Mouse (Mus musculus) heart, embryonic 11.5 days (tissue): Measurements from ENCODE around the gene Gdf15. TPM values are rescaled to one million over a fixed set of nuclear protein-coding genes. Genes with fewer than 3 reads are reported as not detected.

ENCODE experiments used
- ATAC-seq: fragments of 200-750 bp; cut with Nextera tagmentation; replicated peaks from 2 replicates; pipeline ENCODE4 v1.8.0; 2017; ENCODE audit warnings: moderate library complexity; ENCODE audit not compliant: insufficient number of reproducible peaks, low FRiP score, low TSS enrichment
- H3K27ac ChIP-seq: fragments of 300-500 bp; sonication (generic); 2 replicates; pipeline ENCODE4 v1.5.1; 2014; ENCODE audit warnings: mild to moderate bottlenecking, low read depth, low read length
- H3K27me3 ChIP-seq: fragments of 300-500 bp; sonication (generic); 2 replicates; pipeline ENCODE4 v1.6.1; 2014; ENCODE audit warnings: mild to moderate bottlenecking, low read length, mixed read lengths; ENCODE audit not compliant: control insufficient read depth, insufficient read depth
- H3K36me3 ChIP-seq: fragments of 300-500 bp; sonication (generic); 2 replicates; pipeline ENCODE4 v1.6.1; 2014; ENCODE audit warnings: mild to moderate bottlenecking, low read length, moderate library complexity, mixed read lengths; ENCODE audit not compliant: control insufficient read depth, insufficient read depth
- H3K4me1 ChIP-seq: fragments of 300-500 bp; sonication (generic); 2 replicates; pipeline ENCODE4 v1.6.1; 2014; ENCODE audit warnings: low read length; ENCODE audit not compliant: control insufficient read depth, insufficient read depth
- H3K4me2 ChIP-seq: fragments of 300-500 bp; sonication (generic); 2 replicates; pipeline ENCODE4 v1.6.1; 2014; ENCODE audit warnings: mild to moderate bottlenecking, moderate library complexity
- H3K4me3 ChIP-seq: fragments of 300-500 bp; sonication (generic); 2 replicates; pipeline ENCODE4 v1.5.1; 2014; ENCODE audit warnings: low read depth, low read length
- H3K9ac ChIP-seq: fragments of 300-500 bp; sonication (generic); 2 replicates; pipeline ENCODE4 v1.6.1; 2014; ENCODE audit warnings: mild to moderate bottlenecking, low read depth, low read length, moderate library complexity
- H3K9me3 ChIP-seq: fragments of 300-500 bp; sonication (generic); replicated peaks from 2 replicates; pipeline ENCODE4 v1.6.1; 2016; ENCODE audit warnings: low read length; ENCODE audit not compliant: control insufficient read depth
- WGBS: fragments of 180-500 bp; shearing (Covaris S2); extraction: QIAGEN DNeasy Blood & Tissue Kit; methylation state at CpG from one replicate; pipeline ENCODE4 v1.1.7; 2014; ENCODE audit not compliant: insufficient replicate concordance; 5-methylcytosine and 5-hydroxymethylcytosine counted together
- polyA plus RNA-seq: library from polyadenylated mRNA; unstranded; fragments of >200 nt; fragmentation: Nextera tagmentation; extraction: Ambion mirVana; gene quantifications from 2 replicates; pipeline ENCODE4 v1.2.1, GENCODE M21; 2014

Gene Gdf15
- polyA plus RNA-seq, 1 experiment from 2014 or later = 0.26 TPM

DNA sequence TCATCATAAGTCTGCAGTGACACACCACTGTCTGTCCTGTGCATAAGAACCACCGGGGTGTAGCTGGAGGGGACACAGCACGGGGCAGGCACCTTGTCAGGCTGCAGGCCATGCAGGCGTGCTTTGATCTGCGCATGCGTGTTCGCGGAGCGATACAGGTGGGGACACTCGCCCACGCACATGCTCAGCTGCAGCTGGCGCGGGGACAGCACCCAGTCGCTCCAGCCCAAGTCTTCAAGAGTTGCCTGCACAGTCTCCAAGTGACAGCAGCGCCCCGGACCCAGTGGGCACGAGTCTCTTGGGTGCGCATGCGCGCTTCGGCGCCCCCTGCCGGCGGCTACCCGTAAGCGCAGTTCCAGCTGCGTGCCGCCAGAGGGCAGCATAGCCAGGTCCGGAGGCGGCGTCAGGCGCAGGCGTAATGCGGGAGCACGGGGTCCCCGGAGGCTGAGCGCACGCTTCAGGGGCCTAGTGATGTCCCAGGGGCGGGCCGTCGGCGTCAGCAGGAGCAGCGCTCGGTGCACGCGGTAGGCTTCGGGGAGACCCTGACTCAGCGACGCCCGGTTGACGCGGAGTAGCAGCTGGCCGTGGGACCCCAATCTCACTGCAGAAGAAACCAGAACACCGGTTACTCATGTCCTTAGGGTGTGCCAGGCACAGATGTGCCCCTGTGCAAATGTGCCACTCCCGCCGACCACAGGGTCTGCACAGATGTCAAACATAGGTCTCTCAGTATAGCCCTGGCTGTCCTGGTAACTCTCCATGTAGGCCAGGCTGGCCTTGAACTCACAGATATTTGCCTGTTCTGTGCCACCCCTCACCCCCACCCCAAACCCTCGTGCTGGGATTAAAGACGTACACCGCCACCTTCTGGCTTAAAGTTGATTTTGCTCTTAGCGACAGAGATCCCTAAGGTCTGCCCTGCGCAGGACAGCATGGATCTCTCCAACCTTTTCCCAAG, 2.4 kb downstream of the Gdf15 start:
- no peaks in the 10 kb centered on the region for H3K9me3 ChIP-seq
- peak overlapping the region; percentile 51 for H3K4me3 ChIP-seq
- H3K27ac ChIP-seq = peak overlapping the region; percentile 71
- H3K27me3 ChIP-seq = peaks cover 13% of the 10 kb centered on the region
- peak; percentile 77 for ATAC-seq
- H3K4me2 ChIP-seq = peak overlapping the region; percentile 71
- H3K9ac ChIP-seq = peak overlapping the region; percentile 61
- H3K36me3 ChIP-seq = no peaks in the 10 kb centered on the region
- 1% methylated on average over 60 of the region's 60 CpGs for WGBS
- H3K4me1 ChIP-seq = peaks cover 32% of the 10 kb centered on the region

GRCm38 (mm10) chr8:70628986-70629490, 3.2 kb downstream of the Gdf15 start:
- Histone ChIP-seq H3K27me3 (peaks cover 13% of the 10 kb centered on the region), H3K36me3 (no peaks in the 10 kb centered on the region), H3K4me3 (peak overlapping the region; percentile 51), H3K4me1 (peaks cover 29% of the 10 kb centered on the region), H3K27ac (peak overlapping the region; percentile 71; the same call in 1 of the 2 replicates), H3K4me2 (peak overlapping the region; percentile 71), H3K9ac (peak overlapping the region; percentile 61; the same call in 1 of the 2 replicates), H3K9me3 (no peaks in the 10 kb centered on the region)
- ATAC-seq = no peak
- WGBS = 57% methylated on average over 7 of the region's 7 CpGs

DNA sequence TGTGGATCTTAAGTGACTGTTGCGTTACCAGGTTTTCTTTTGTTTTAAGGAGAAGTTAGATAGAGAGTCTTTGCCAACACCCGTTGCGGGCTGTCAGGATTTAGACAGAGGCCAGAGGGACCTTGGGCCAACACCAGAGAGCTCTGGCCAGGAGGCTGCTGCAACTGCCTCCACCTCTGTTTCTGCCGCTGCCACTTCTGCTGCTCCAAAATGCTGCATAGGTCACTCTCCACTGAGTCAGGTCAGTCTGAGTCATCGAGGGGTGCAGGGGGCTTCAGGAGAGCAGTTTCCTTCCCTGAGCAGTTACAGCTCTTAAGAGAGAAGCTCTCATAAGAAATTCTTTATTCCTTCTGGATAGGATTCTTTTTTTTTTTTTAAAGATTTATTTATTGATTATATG, 5.2 kb downstream of the Gdf15 start:
- no peak for ATAC-seq
- Histone ChIP-seq H3K36me3 (no peaks in the 10 kb centered on the region), H3K27me3 (peaks cover 13% of the 10 kb centered on the region), H3K9ac (no peak overlapping the region), H3K27ac (no peak overlapping the region), H3K9me3 (no peaks in the 10 kb centered on the region), H3K4me2 (no peak overlapping the region), H3K4me3 (no peak overlapping the region), H3K4me1 (peaks cover 22% of the 10 kb centered on the region)
- 82% methylated on average over 5 of the region's 5 CpGs for WGBS

GRCm38 (mm10) chr8:70625104-70625503, 7.2 kb downstream of the Gdf15 start:
- Histone ChIP-seq H3K36me3 (no peaks in the 10 kb centered on the region), H3K27me3 (peaks cover 14% of the 10 kb centered on the region), H3K9ac (no peak overlapping the region), H3K9me3 (no peaks in the 10 kb centered on the region), H3K4me3 (no peak overlapping the region), H3K4me1 (peaks cover 6% of the 10 kb centered on the region), H3K4me2 (no peak overlapping the region; the same call in 1 of the 2 replicates), H3K27ac (no peak overlapping the region)
- 14% methylated on average over 5 of the region's 5 CpGs for WGBS
- ATAC-seq = no peak

- Histone ChIP-seq H3K36me3 (no peaks in the 10 kb centered on the region), H3K9ac (no peak overlapping the region), H3K4me1 (peaks cover 9% of the 10 kb centered on the region; the same call in 1 of the 2 replicates), H3K9me3 (no peaks in the 10 kb centered on the region), H3K4me2 (no peak overlapping the region), H3K4me3 (no peak overlapping the region), H3K27me3 (peaks cover 14% of the 10 kb centered on the region), H3K27ac (no peak overlapping the region)
- 52% methylated on average over 3 of the region's 3 CpGs for WGBS
- ATAC-seq = no peak
Observed at GRCm38 (mm10) chr8:70622220-70622619, 10.0 kb downstream of the Gdf15 start.

GRCm38 (mm10) chr8:70618888-70619334, 13.3 kb downstream of the Gdf15 start:
- Histone ChIP-seq H3K9me3 (no peaks in the 10 kb centered on the region), H3K36me3 (no peaks in the 10 kb centered on the region), H3K4me1 (peaks cover 9% of the 10 kb centered on the region; the same call in 1 of the 2 replicates), H3K9ac (0 out of 2 replicates have a peak overlapping the region, but pooled peaks have one; percentile 10), H3K27me3 (peaks cover 17% of the 10 kb centered on the region), H3K4me3 (no peak overlapping the region), H3K4me2 (peak overlapping the region; percentile 19; the same call in 1 of the 2 replicates), H3K27ac (no peak overlapping the region)
- ATAC-seq = peak; percentile 75
- WGBS = 20% methylated on average over 9 of the region's 9 CpGs

DNA sequence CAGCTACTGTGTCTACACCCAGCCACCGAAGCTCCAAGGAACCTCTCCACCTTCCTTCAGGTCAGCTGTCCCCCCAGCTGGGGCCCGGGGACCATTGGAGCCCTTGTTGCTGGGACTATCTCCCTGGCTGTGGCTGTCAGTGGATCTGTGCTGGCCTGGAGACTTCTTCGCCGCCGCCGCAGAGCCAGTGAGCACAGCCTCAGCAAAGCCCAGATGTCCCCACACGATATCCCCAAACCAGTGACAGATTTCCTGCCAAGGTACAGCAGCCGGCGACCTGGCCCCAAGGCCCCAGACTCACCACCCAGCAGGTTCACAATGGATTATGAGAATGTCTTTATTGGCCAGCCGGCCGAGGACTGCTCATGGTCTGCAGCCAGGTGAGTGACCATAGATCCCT, 14.3 kb downstream of the Gdf15 start:
- Histone ChIP-seq H3K36me3 (no peaks in the 10 kb centered on the region), H3K27me3 (peaks cover 17% of the 10 kb centered on the region), H3K9me3 (no peaks in the 10 kb centered on the region), H3K4me1 (peaks cover 9% of the 10 kb centered on the region; the same call in 1 of the 2 replicates), H3K4me2 (no peak overlapping the region), H3K9ac (no peak overlapping the region), H3K27ac (no peak overlapping the region), H3K4me3 (no peak overlapping the region)
- WGBS = 71% methylated on average over 11 of the region's 11 CpGs
- no peak for ATAC-seq

DNA sequence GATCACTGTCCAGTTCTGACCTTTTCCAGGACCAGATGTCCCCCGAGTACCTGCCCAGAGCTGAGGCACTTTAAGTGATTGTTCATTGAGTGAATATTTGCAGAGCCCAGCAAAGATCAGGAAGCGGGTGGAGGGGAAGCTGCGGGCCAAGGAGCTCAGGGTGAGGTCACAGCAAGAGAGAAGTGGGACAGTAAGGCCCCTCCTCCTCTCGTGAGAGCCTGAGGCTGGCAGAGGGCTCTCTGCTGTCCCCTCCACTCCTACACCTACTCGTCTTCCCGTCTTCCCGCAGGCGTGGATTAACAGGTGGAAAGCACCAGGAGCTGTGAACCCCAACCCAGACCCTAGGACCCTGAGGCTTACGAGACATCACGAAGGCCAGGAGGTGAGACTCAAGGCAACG, 15.6 kb downstream of the Gdf15 start:
- no peak overlapping the region for H3K27ac ChIP-seq
- no peak overlapping the region for H3K9ac ChIP-seq
- H3K9me3 ChIP-seq = no peaks in the 10 kb centered on the region
- H3K4me2 ChIP-seq = no peak overlapping the region
- peaks cover 9% of the 10 kb centered on the region; the same call in 1 of the 2 replicates for H3K4me1 ChIP-seq
- WGBS = 57% methylated on average over 11 of the region's 11 CpGs
- no peak for ATAC-seq
- peaks cover 12% of the 10 kb centered on the region for H3K27me3 ChIP-seq
- no peak overlapping the region for H3K4me3 ChIP-seq
- H3K36me3 ChIP-seq = no peaks in the 10 kb centered on the region
